Mouse (Mus musculus) T-cell, adult 2 months (primary cell): ENCODE measurements around the gene Sox10.

ENCODE experiments used
- DNase-seq: peaks from one replicate; pipeline ENCODE4 v3.0.0; 2022; ENCODE audit warnings: low spot score

Sox10 gene

DNA sequence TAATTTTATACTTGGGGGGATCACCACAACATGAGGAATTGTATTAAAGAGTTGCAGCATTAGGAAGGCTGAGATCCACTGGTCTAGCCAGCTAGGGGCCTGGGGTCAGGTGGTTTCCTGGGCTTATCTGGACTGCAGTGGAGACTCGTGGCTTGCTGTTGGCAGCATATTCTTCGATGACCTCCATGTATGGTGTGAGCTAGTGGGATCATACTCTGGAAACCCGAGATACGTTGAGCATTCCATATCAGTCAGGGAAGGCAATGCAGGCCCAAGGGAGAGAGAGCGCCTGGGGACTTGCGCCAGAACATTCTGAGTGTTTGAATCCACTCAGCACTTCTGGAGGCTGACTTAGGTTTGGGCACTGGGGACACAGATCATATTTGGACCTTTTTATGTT is 41.3 kb downstream of the Sox10 start:
- no peak for DNase-seq

DNA sequence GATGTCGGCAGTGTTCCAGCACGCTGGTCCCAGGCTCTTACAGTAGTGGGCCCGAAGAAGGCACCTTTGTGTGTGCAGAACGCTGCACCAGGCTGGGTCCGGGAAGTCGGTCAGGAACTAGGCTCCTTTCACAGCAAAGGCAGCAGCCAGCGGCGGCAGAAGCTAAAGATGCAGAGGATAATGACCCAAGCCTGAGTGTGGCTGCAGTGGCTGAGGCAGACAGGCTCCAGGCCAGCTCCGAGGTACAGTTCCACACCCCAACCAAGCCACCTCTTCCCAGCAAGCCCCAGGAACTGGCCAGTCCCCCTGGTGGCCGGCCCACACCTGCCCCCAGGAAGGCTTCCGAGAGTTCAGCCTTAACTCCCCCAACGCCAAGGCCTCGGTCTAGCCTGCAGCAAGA is 42.5 kb downstream of the Sox10 start:
- no peak for DNase-seq

DNA sequence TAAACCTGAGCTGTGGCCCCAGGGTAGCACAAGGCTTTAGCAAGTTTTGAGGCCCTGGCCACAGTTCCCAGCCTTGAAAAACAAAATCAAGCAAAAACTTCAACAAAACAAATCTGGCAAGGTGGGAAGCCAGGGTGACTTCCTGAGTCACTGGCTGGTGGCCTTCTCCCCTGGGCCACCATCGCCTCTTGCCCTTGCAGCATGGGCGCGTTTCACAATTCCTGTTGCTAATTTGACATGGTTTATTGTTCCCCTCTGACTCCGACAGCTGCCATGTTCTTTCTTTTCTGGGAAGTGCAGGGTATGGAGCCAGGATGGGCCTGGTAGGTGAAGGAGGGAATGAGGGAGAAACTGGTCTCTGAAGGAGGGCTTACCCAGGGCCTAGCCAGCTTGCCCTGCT is 42.9 kb downstream of the Sox10 start:
- no peak for DNase-seq

DNA sequence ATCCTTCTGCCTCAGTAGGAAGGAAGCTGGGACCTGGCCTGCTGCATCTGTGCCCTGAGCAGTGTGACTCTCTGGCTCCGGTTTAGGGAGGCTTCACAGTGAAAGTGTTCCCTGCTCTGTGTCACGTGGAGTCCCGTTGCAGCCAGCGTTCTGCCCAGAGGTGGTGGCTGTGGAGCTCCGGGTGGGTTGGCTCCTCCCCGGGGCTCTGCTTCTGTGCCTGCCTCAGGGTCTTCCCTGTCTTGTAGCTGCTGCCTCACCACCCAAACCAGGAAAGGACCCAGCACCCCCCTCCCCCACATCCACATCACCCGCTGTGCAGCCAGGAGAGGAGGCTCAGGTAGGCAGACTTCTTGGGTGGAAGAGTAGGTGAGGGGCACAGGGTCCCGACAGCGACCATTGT is 45.5 kb downstream of the Sox10 start:
- DNase-seq: no peak

DNA sequence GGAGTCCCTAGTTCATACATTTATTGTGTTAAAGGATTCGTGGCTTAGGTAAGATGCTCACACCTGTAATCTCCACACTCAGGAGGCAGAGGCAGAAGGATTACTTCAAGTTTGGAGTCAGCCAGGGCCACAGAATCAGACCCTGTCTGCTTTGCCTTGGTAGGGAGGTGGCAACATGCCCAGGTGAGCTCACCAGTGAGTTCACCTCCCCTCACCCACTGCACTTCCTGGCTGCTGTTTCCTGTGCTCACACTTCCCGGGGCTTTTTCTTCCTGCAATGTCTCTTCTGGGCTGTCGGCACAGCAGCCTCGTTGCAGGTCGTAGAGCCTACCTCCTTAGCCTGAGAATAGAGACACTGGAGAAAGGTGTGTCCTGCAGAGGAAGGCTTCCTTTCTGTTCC is 49.8 kb downstream of the Sox10 start:
- peak; percentile 49 for DNase-seq

DNA sequence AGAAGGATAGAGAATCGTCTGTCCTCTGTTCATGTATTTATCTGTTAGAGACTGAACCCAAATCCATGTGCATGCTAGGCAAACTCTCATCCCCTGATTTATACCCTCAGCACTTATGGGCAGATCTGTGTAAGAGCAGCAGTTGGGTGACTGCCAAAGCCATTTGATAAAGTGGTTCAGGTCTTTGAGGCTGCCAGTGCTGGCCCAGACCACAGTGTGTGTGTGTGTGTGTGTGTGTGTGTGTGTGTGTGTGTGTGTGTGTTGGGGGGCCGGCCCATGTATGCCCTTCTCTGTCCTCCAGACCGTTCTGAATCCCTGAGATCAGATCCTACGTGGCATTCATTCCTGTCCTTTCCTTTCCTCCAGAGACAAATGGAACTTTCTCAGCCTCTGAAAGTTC is 53.3 kb downstream of the Sox10 start:
- no peak for DNase-seq

DNA sequence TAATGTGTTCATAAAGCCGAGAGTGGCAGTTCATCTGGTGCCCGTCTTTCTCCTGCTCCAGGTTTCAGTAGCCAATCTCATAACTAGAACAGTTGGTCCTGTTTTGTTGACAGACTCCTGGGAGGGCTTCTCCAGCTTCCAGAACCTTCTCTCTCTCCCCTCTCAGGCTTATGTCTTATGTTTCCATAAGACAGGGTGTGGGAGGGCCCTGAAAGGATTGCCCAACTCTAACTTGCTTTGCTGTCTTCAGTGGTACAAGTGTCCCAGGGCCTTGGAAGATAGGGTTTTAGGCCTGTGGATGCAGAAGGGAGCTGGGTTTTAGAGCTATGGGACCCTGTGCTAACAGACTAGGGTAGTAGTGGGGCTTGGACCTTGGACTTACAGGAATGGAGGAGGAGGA is 54.5 kb downstream of the Sox10 start:
- DNase-seq: no peak

DNA sequence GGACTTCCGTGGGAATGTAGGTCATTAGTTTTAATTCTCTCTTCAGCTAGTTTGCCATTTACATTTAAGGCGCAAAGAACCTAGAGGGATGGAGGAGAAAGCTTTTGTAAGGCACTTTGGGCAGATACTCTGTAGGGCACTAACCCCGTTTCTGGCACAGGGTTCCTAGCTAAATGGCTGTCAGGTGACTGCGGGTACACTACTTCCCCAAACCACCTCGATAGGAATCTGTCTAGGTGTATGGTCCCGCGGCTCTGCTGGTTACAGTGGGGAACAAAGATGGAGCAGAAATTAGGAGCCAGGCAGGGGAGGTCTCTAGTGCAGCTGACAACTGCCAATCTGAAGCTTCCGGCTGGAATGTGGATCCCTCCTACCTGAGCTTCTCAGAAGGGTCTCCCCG is 55.0 kb downstream of the Sox10 start:
- DNase-seq: no peak

DNA sequence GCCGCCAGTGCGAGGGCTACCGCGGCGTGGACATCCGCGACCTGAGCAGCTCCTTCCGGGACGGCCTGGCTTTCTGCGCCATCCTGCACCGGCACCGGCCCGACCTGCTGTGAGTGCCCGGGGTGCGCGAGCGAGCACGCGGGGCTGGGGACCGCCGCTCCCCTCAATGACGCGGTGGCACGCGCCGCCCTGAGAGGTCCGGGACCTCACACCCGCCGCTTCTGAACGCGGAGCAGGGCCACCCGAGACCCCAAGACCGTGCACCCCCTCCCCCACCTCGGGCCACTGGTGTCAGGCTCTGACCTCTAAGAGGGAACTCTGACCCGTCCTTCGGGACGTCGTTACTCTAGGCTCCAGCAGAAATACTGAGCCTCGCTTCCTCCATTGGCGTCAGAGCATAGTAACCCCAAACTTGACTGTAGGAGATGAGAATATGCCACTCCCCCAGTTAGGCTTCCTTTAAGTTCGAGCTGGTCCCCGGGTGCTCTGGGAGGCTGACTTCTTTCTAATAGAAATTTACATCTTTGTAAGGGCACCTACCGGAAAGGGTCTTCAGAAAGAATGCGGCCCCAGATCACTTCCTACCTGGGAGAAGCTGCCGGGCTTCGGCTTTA is 55.6 kb downstream of the Sox10 start:
- DNase-seq: peak; percentile 32

DNA sequence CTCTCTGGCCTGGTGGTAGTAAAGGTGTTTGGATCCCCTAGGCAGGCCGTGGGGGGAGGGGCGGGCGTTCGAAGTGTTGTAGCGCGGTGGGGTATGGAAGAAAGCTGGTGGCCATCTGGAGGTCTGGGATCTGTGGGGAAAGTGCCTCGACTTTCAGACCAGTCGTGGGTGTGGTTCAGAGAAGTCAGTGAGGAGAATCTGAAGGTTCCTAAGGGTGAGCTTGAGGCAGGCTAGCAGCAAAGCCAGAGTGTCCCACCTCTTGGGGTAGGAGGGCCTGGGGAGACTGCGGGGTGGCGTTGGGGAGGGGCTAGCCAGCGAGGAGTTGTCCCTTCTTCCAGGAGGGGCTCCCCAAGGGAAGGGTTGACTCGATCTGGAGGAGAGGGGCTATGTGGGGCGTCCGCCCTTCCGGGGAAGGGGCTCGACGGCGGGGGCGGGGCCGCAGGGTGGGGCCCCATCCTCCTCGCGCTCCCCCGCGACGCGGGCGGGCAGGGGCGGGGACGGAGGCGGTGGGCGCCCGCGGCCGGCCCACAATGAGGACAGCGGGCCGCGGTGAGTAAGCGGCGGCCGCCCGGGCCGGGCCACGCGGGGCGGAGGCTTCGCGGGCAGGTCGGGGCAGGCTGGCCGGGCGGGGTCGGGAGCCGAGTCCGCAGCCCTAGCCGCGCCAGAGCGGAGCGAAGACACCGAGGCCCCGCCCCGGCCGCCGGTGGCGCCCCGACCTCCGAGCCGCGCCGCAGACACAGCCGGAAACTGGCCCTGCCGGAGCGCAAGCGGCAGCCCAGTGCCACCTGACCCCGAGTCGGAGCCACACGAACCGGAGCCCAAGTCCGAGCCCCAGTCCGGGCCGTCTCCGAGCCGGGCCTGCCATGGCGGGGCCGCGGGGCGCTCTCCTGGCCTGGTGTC is 56.4 kb downstream of the Sox10 start, which contains the start of gene Micall1:
TSS of gene Micall1 (plus strand) at position 478 of the 900 bp plus-strand sequence.
- DNase-seq: peak; percentile 62

DNA sequence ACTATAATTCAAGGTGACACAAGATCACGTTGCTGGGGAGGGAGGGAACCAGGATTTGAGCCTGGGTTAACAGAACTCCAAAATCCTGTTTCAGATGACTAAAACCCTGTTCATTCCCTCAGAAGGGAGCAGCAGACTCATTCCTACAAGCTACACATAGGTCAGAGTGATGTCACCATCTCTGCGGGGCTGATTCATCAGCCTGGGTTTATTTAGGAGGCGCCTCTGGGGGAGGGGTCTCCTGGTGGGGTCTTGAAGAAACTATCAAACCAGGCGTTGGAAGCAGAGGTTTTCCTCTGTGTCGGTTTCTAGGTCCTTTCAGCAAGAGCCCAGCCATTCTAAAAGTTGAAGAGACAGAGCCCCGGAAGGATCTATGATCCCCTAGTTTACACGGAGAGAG is 57.1 kb downstream of the Sox10 start:
- no peak for DNase-seq

DNA sequence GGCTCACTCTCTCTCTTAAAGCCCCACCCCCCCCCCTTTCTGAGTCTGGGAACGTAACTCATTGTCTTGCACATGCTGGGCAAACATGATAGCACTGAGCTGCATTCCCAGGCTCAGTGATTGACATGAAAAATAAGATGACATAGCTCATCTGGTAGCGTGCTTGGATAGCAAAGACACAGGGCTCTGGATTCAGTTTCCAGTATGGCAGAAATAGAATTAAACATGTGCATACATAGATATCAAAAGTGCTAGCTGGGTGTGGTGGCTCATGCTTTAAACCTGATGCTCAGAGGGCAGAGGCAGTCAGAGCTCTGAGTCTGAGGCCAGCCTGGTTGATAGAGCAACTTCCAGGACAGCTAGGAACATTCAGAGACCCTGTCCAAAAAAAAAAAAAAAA is 59.2 kb downstream of the Sox10 start:
- DNase-seq: no peak
